Mouse (Mus musculus): ENCODE results near the gene 4930503B20Rik. TPM values are rescaled to one million over a fixed set of nuclear protein-coding genes. Genes with fewer than 3 reads are reported as not detected.

4930503B20Rik gene
- polyA plus RNA-seq, 1 experiment = not detected

DNA sequence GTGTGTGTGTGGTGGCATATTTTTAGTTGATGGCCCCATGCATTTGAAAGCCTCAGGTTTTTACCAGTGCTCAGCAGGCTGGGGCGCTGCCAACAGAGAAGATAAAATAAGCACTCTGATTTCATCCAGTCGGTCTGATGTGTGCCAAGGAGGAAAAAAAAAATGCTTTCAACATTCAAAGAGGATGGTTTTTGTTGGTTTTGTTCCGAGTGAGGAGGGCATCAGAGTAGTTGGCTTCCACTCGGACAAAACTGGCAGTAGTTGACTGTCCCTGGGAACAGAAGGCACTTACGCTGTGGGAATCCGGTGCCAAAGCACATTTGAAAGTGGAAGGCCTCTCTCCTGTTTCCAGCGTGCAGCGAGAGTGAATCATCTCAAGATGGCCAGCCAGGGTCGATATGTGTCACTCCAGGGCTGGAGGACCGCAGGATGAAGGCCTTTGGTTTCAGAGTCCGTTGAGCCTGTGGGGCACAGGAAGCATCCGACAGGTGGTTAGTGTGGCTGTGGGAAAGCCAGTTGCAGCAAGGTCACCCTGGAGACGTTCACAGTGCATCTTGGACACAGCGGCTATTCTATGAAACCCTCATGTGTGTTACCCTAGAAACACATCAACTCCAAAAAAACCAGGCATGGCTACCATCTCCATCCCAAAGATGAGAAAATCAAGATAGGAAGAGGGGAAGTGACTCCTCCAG is 30.4 kb downstream of the 4930503B20Rik start:
- Histone ChIP-seq H3K4me3 (ENCODE audit: insufficient read depth, low read depth, low read length) (no peak overlapping the region), H3K27ac (replicated peaks; ENCODE audit: low read depth, low read length) (no peak overlapping the region), H3K4me1 (ENCODE audit: control insufficient read depth, insufficient read depth, insufficient read length, low read length) (no peaks in the 10 kb centered on the region)

DNA sequence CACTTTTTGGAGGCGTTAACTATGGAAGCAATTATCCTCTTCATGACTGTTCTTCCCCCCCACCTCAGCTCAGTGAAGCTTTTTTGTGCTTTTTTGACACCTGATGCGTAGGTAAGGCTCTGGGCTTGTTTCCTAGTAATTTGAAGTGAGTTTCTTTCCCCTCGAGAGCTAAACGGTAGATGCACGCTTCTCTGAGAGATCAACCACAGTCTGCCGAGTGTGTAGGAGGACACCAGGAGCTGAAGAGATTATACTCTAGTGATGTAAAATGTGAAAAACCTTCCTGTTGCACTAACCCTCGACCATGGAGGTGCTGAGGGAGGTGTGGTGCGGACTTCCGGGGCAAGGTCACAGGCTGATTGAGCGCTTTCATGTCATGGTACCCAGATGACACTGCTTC is 31.0 kb downstream of the 4930503B20Rik start:
- Histone ChIP-seq H3K4me3 (ENCODE audit: insufficient read depth, low read depth, low read length) (no peak overlapping the region), H3K4me1 (ENCODE audit: control insufficient read depth, insufficient read depth, insufficient read length, low read length) (no peaks in the 10 kb centered on the region), H3K27ac (replicated peaks; ENCODE audit: low read depth, low read length) (no peak overlapping the region)

DNA sequence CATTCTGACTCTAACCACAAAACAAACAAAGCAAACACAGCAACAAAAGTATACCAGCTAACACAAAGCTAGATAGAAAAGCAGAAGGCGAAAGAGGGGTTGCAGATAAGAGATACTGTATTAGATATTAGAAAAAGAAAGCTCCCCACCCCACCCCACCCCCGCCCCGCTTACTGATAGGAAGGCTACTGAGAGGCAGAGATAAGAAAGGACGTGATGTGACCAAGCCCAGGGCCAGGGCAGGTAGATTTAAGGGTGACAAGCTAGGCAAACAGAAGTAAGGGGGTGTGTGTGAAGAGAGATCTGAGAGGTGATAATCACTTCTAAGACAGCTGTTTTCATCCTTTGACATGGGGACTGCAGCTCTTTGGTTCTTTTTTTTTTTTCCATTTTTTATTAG is 32.8 kb downstream of the 4930503B20Rik start:
- Histone ChIP-seq H3K4me3 (ENCODE audit: insufficient read depth, low read depth, low read length) (no peak overlapping the region), H3K4me1 (ENCODE audit: control insufficient read depth, insufficient read depth, insufficient read length, low read length) (no peaks in the 10 kb centered on the region), H3K27ac (replicated peaks; ENCODE audit: low read depth, low read length) (no peak overlapping the region)

DNA sequence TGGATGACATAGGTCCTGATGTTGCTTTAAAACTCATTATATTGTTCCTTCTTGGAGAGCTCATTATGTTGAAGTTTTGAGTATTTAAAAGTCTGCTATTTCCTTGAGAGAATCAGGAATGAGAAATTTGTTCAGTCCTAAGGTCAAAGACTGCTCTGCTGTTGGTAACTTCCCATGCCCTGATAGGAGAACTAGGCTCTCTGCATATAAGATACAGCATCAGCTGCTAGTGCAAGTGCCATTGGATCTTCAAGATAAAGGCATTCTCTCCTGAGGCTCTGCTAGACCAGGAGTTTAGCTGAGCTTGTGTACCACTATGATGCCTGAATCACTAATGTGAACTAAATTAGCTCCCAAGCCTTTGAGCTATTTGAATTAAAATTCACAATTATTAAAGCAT is 33.2 kb downstream of the 4930503B20Rik start:
- H3K4me1 ChIP-seq (ENCODE audit: control insufficient read depth, insufficient read depth, insufficient read length, low read length) = no peaks in the 10 kb centered on the region
- no peak overlapping the region for H3K4me3 ChIP-seq (ENCODE audit: insufficient read depth, low read depth, low read length)
- no peak overlapping the region for H3K27ac ChIP-seq (replicated peaks; ENCODE audit: low read depth, low read length)

DNA sequence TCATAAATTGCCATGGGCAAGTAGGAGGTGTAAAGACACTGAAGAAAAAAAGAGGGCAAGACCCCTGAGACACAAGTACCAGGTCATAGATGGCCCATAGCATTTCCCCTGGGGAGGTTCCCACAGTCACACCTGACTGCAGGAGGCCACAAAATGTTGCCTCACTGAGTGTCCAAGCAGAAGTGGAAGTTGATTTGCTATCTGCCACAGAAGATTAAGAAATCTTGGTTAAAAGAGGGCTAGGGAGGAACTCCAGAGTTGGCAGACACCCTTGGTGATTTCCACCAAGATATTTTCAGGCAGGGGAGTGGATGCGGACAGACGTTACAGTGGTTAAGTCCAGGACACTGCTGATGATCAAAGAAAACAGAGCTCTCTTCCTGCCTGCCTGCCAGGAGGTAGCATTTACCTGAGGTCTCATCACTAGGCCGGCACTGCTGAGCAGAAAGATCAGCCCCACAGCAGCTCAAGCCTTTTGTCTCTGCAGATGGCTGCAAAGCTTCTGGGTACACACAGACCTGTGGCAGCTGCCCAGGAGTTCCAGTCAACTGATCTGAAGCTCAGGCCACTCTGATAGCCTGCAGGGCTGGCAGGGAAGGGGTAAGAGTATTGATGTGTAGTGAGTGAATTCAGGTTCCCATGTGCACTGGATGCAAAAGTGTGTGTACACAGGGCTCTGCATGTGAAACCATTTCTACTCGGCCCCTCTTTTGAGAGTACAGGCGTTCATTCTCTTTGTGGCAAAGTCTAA is 34.4 kb downstream of the 4930503B20Rik start:
- Histone ChIP-seq H3K4me3 (ENCODE audit: insufficient read depth, low read depth, low read length) (no peak overlapping the region), H3K27ac (replicated peaks; ENCODE audit: low read depth, low read length) (no peak overlapping the region), H3K4me1 (ENCODE audit: control insufficient read depth, insufficient read depth, insufficient read length, low read length) (no peaks in the 10 kb centered on the region)

DNA sequence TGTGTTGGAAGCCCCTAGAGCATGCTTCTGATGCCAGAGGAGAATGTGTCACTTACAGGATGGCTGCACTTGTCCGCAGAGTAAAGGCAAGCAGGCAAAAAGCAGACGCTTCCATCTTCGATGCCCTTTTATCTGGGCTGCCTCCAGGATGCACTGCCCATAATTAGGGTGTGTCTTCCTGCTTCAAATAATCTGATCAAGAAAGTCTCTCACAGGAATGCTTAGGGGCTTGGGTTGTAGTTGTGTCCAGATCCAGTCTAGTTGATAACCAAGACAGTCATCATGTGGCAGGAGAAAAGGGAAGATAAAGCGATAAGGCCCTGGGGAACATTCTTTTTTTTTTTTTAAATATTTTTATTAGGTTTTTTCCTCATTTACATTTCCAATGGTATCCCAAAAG is 35.6 kb downstream of the 4930503B20Rik start, which contains the start of gene Dnase2b:
Gene Dnase2b (minus strand): TSS at position 101 of the 400 bp plus-strand sequence.
- no peaks in the 10 kb centered on the region for H3K4me1 ChIP-seq (ENCODE audit: control insufficient read depth, insufficient read depth, insufficient read length, low read length)
- no peak within 1 kb of the TSS for H3K27ac ChIP-seq (replicated peaks; ENCODE audit: low read depth, low read length)
- H3K4me3 ChIP-seq (ENCODE audit: insufficient read depth, low read depth, low read length) = no peak within 1 kb of the TSS

DNA sequence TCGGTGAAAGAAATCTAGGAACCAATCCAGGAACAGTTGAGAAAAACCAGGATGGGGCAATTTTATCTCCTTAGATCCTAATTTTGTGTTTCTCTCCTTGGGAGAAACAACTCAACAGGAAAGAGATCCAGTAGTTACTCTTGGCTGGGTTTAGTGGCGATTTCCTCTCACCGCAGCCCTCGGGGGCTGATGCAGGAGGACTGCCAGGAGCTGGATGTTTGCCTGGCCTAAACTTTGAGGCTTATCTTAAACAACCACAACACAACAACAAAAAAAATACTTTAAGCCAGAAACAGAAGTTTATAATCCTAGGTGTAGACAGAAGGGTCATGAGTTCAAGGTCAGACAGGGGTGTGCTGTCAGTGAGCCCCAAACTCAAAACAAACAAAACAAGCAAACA is 39.3 kb downstream of the 4930503B20Rik start:
- no peak overlapping the region for H3K4me3 ChIP-seq (ENCODE audit: insufficient read depth, low read depth, low read length)
- H3K4me1 ChIP-seq (ENCODE audit: control insufficient read depth, insufficient read depth, insufficient read length, low read length) = no peaks in the 10 kb centered on the region
- no peak overlapping the region for H3K27ac ChIP-seq (replicated peaks; ENCODE audit: low read depth, low read length)

DNA sequence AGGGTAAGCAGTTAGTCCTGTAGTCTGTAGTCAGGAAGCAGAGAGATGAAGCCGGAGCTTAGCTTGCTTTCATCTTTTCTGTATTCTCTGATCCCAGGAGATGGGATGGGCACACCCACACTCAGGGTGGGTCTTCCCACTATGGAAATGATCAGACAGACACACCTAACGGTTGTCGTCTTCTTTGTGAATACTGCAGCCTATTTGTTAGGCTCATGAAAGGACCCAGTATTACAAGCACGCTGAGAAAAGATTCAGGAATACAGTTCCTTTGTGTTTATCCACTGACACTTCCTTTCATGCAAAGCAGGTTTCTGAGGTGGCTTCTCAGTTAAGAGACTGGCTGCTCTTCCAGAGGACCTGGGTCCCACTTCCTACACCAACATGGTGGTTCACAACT is 39.9 kb downstream of the 4930503B20Rik start:
- H3K4me1 ChIP-seq (ENCODE audit: control insufficient read depth, insufficient read depth, insufficient read length, low read length) = no peaks in the 10 kb centered on the region
- H3K27ac ChIP-seq (replicated peaks; ENCODE audit: low read depth, low read length) = no peak overlapping the region
- no peak overlapping the region for H3K4me3 ChIP-seq (ENCODE audit: insufficient read depth, low read depth, low read length)

DNA sequence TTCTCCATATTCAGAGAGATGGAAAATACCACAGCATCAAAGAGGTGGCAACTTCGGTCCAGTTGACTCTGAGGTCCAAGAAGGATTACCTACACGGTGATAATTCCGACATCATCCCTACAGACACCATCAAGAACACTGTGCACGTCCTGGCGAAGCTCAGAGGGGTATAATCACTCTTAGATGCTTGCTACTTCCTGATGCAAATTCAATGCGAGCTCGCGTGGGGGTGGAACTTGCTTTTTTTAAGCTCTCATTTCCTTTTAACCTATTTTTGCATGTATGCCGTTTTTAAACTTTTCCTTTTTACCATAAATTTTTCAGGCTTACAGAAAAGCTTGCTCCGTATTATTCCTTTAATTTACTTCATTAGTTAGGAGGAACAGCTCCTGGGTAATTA is 40.8 kb downstream of the 4930503B20Rik start:
- Histone ChIP-seq H3K4me1 (ENCODE audit: control insufficient read depth, insufficient read depth, insufficient read length, low read length) (no peaks in the 10 kb centered on the region), H3K4me3 (ENCODE audit: insufficient read depth, low read depth, low read length) (no peak overlapping the region), H3K27ac (replicated peaks; ENCODE audit: low read depth, low read length) (no peak overlapping the region)

DNA sequence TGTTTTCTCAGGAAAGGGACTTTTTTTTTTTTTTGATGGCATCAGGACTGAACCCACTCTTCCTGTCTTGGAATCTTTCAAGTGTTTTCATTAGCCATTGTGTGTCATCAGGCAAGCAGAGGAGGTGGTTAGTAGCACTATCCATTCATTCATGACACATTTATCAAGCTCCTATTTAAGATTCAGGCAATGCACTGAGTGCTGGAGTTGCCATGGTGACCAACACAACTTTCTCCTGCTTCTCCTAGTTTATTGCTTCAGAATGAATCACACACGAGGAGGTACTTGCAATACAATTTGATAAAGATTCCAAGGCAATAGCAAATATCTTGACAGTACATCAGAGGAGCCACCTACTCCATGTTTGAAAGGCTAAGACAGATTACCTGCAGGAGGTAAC is 43.7 kb downstream of the 4930503B20Rik start:
- Histone ChIP-seq H3K4me1 (ENCODE audit: control insufficient read depth, insufficient read depth, insufficient read length, low read length) (0 out of 2 replicates have a peak, but pooled peaks cover 4% of the 10 kb centered on the region), H3K27ac (replicated peaks; ENCODE audit: low read depth, low read length) (no peak overlapping the region), H3K4me3 (ENCODE audit: insufficient read depth, low read depth, low read length) (no peak overlapping the region)

DNA sequence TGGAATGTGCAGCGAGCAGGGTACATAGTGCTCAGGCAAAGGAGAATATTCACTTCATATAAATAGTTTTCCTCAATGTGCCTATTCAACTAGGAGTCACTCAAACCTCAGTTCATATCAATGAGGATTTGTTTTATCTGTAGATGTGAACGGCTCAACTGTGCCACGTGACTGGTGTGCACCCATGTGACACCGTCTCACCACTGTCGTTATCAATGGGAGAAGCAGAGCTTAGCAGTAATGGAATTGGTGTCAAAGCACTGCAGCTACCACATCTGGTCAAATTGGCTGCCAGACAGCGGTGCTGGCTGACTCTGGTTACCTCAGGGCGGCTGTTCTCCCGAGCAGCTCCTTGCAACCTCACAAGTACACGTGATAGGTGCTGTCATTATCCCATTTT is 46.5 kb downstream of the 4930503B20Rik start:
- Histone ChIP-seq H3K4me1 (ENCODE audit: control insufficient read depth, insufficient read depth, insufficient read length, low read length) (0 out of 2 replicates have a peak, but pooled peaks cover 4% of the 10 kb centered on the region), H3K4me3 (ENCODE audit: insufficient read depth, low read depth, low read length) (no peak overlapping the region), H3K27ac (replicated peaks; ENCODE audit: low read depth, low read length) (no peak overlapping the region)

DNA sequence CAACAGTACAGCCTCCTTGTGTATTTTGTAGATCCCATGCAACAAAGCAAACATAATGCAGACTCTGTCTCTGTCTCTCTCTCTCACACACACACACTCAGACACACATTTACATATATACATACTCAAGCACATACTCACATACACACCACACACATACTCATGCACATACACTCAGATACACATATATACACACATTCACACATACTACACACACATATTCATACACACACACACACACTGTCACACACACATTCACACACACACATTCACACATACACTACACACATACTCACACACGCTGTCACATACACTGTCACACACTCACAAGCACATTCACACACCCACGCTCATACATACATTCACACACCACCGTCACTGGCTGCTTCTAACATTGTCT is 48.6 kb downstream of the 4930503B20Rik start:
- 0 out of 2 replicates have a peak, but pooled peaks cover 4% of the 10 kb centered on the region for H3K4me1 ChIP-seq (ENCODE audit: control insufficient read depth, insufficient read depth, insufficient read length, low read length)
- H3K4me3 ChIP-seq (ENCODE audit: insufficient read depth, low read depth, low read length) = no peak overlapping the region
- no peak overlapping the region for H3K27ac ChIP-seq (replicated peaks; ENCODE audit: low read depth, low read length)

DNA sequence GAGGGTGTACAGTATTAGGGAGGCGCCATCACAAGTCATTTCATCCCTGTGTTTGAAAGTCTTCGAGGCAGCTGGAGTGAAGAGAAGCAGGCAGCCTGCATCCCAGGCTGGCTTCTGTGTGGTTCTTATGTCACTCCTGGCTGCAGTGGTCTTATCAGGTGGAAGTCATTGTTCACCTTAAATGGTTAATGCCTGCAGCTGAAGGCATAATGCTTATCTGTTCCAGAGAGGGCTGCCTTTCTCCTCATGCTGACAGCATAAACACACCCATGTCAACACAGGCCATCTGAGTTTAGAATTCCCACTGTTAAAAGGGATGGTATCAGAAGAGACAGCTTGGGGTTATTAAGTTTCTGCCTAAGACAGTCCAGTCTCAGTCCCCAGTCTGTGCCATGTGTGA is 49.9 kb downstream of the 4930503B20Rik start:
- Histone ChIP-seq H3K4me3 (ENCODE audit: insufficient read depth, low read depth, low read length) (no peak overlapping the region), H3K4me1 (ENCODE audit: control insufficient read depth, insufficient read depth, insufficient read length, low read length) (0 out of 2 replicates have a peak, but pooled peaks cover 4% of the 10 kb centered on the region), H3K27ac (replicated peaks; ENCODE audit: low read depth, low read length) (no peak overlapping the region)

DNA sequence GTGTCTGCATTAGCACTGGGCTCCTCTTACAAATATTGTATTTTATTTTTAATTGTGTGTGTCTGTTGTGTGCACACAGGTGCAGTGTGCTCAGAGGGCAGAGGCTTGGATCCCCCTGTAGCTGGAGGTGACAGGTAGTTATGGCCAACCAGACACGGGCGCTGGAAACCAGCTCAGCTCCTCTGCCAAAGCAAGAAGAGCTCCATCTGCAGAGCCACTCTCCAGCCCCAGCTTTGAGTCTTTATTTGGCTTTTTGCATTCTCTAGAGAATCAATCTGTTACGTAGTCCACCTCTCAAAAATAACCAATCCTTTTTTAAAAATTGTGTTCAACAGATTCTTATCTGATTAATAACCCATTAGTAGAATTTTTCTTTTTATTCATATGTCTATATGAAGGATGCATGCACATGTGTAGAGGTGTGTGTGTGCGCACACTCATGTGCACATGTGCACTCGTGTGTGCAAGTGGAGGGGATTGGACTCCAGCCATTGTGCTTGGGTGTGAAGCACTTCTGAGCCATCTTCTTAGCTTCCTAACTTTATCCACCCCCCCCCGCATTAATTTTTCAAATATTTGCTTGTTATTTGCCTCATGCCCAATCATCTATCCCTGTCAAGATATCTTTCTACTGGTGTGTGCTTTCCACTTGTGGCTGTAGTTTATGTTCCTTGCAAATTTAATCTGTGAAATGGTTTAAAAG is 51.8 kb downstream of the 4930503B20Rik start:
- Histone ChIP-seq H3K27ac (replicated peaks; ENCODE audit: low read depth, low read length) (no peak overlapping the region), H3K4me3 (ENCODE audit: insufficient read depth, low read depth, low read length) (no peak overlapping the region), H3K4me1 (ENCODE audit: control insufficient read depth, insufficient read depth, insufficient read length, low read length) (peaks cover 2% of the 10 kb centered on the region; the same call in 1 of the 2 replicates)

DNA sequence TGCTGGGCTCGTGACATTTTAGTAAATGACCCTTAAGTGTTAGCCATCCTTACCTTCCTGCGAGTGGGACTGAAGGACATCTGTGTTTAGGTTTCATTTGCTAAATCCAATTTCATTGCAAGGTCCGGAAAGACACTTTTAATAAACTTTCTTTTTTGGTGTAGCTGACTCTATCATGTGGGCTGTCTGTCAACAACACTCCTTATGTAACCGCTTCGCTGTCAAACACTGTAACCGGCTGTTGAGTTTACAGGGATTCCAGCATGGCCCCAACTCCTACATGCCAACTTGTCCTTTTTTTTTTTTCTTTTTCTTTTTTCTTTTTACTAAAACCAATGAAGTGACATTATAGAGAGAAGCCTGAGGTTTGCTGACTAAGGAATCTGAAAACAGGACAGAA is 52.7 kb downstream of the 4930503B20Rik start:
- H3K4me1 ChIP-seq (ENCODE audit: control insufficient read depth, insufficient read depth, insufficient read length, low read length) = peaks cover 2% of the 10 kb centered on the region; the same call in 1 of the 2 replicates
- H3K27ac ChIP-seq (replicated peaks; ENCODE audit: low read depth, low read length) = no peak overlapping the region
- H3K4me3 ChIP-seq (ENCODE audit: insufficient read depth, low read depth, low read length) = no peak overlapping the region

All from brown adipose tissue, adult 24 weeks (tissue).